Mouse (Mus musculus) heart, postnatal 14 days (tissue): ENCODE measurements around the gene Ropn1l. TPM values are rescaled to one million over a fixed set of nuclear protein-coding genes. Genes with fewer than 3 reads are reported as not detected.

Experiments used
- DNase-seq, 2 experiments: peaks; one replicate each; pipeline ENCODE4 v3.0.0; 2021 to 2022
- intact Hi-C: fragments of 180-260 bp; cut with DNase I; formaldehyde crosslinking; loops from one replicate; pipeline ENCODE4 v1.15.1; 2025
- total RNA-seq, 2 experiments: library from RNA; stranded (reverse); gene quantifications; 2 replicates each; pipeline ENCODE4 v1.2.3; 2021

Ropn1l gene
- total RNA-seq, 2 experiments from 2014 or later: 0.29 TPM; not detected in 1

DNA sequence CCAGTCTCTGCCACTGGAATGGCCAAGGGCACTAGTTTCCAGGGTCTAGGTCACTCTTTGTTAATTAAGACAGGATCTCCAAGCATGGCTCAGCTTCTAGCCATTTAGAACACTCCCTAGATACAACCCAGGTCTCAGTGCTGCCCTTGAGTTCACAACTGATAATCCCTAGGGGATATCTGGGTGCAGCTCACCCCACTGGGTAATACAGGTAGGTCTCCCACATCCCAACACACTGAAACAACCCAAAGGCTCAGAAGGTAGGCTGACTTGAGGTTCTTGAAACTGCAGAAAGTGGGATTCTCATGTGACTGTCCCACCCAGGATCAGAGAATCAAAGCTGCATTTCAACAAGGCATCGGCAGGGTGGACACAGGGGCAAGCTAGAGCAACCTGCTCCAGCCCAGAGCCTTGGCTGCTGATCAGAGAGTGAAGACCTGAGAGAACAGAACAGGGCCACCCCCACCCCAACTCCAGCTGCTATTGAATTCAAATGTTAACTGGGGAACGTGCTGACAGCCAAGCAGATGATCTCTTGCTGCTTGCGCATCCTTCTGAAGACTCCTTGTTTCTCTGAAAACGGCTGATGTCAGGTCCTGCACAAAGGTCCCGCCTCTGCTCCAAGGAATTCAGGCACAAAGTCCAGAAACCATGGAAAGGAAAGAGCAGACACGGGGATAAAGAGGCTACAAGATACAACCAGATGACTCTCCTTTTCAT is 39.2 kb downstream of the Ropn1l start:
- DNase-seq: no peak
- intact Hi-C loops: no loop called here

DNA sequence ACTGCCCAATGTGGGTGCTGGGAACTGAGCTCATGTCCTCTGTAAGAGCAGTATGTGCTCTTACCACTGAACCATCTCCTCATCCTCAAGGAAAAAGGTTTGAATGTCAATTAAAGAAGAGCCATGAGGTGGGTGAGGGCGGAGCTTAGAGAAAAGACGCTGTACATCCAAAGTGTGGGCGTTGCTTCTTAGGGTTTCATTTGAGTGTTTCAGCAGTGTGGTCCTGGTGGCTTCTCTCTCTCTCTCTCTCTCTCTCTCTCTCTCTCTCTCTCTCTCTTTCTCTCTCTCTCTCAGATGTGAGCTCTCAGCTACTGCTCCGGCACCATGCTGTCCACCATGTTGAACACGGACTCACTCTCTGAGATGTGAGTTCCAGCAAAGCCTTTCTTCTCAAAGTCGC is 39.9 kb downstream of the Ropn1l start:
- intact Hi-C loops: no loop called here
- no peak for DNase-seq

DNA sequence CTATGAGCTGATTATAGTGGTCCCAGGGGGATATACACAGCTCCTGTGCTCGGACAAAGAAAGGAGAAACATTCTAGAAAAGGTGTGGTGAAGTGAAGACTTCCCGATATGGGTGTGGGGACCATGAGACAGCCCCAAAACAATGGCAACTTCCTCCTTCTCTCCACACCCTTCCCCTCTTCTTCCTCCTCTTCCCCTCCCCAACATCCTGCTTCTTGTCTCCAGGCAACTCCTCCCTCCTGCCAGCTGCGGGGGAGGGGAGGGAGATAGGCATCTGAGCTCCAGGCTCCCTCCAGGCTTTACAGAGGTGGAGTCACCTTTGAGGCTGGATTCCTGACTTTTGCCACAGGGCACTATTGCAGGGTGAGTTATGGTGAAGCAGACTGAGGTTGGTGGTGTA is 40.6 kb downstream of the Ropn1l start:
- intact Hi-C loops: no loop called here
- peak in 1 of 2 experiments; percentile 44 for DNase-seq

DNA sequence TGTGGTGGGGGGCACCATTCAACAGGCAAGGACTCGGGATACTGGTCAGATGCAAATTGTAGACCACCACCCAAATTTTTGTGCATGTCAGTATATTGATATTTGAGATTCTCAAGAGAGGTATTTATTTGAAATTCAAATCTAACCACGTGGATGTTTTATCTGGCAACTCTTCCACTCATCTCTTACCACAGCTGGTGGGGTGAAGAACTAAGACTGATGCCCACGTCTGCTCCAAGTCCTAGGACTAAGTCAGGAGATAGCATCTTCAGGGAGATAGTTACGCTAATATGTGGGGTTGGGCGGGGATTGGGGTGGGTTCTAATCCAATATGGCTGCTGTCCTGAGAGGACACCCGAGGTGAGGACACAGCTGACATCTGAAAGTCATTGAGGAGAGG is 41.1 kb downstream of the Ropn1l start:
- intact Hi-C loops: no loop called here
- DNase-seq: no peak

DNA sequence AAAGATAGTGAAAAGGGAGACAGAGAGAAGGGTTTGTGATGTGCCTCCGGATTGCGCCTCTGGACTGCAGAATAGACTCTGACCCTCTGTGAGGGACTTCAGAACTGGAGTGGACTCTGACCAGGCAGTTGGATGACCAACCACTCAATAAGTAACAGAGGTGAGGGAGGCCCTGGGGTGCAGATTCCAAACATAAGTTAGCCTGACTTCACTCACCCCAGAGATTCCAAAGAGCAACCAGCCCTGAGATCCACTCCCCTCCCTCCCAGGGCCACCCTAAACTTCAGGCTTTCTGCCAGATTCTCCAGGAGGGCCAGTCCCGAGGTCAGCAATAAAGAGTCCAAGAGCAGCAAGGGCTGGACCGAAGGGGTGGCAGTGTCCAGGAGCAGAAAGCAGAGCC is 46.0 kb downstream of the Ropn1l start:
- intact Hi-C loops: no loop called here
- DNase-seq: no peak

DNA sequence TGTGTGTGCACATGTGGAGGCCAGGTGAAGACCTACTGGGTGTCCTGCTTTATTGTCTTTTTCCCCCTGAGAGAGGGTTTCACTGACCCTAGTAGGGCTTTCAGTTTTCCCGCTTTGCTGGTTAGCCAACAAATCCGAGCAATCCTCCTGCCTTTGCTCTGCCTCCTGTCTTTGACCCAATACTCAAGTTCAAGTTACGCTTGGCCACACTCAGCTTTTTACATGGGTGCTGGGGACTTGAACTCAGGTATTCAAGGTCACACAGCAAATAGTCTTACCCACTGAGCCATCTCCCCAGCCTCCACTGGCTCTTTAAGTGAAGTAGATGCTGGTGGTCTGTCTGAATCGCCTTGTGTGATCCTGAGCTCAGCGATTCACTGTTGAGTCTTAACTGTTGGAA is 46.7 kb downstream of the Ropn1l start:
- DNase-seq: no peak
- intact Hi-C loops: no loop called here

DNA sequence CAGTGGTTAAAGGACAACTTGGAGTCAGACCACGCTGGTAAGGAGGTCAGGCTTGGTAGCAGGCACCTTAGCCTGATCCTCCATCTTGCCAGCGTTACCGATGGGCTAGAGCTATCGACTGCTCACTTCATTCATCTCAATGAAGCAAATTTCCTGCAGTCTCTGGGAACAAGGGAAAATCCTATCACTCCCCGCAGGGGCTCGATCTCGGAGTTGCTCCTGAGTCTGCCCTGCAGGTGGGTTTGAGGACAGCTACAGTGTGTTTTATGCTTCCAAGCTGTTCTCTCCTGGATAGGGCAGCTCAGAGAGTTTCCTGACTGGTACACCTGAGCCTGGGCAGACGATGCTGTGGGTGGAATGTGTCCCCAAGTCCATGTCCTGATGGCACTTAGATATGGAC is 49.2 kb downstream of the Ropn1l start:
- intact Hi-C loops: no loop called here

DNA sequence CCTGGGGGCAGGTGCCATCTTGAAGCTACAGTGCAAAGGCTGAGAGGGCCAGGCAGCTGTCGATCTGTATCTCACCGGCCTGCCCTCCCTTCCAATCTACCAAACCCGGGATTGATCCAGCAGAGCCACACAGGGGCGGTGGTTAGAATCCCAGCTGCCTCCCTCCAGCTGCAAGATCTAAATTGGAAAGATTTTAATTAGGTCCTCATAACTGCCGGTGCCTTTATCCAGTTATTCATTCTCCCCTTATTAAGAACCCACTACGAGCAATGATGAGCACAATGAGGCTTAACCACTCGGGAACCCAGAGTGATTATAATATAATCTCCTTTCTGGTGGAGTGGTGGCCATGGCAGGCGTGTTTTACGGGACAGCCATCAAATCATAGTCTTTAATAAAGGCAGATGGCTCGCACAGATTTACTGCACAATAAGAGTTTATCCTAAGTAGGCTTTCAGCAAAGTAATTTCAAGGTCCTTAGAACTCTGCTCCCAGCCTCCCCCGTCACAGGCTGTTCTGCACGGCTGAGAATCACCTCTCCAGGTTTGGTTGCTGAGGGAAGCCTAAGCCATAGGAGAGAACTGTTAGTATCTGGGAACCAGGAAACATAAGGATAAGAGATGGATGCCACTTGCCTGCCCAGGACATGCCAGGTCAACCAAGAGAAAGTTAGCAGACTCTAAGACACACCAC is 51.2 kb downstream of the Ropn1l start:
- intact Hi-C loops: no loop called here
- no peak for DNase-seq

More for the DNA sequence above, 49.2 kb downstream of the Ropn1l start:
- no peak for DNase-seq

DNA sequence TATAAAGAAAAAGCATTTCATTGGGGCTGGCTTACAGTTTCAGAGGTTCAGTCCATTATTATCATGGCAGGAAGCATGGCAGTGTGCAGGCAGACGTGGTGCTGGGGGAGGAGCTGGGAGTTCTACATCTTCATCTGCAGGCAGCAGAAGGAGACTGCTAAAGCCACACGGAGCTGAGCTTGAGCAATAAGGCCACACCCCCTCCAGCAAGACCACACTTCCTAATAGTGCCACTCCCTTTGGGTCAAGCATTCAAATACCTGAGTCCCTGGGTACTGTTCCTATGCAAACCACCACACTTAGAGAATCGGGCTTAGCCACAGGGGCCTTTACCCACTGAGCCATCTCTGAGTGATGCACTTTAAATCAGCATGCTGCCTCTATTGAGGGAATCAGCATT is 52.6 kb downstream of the Ropn1l start:
- intact Hi-C loops: no loop called here
- DNase-seq: no peak

DNA sequence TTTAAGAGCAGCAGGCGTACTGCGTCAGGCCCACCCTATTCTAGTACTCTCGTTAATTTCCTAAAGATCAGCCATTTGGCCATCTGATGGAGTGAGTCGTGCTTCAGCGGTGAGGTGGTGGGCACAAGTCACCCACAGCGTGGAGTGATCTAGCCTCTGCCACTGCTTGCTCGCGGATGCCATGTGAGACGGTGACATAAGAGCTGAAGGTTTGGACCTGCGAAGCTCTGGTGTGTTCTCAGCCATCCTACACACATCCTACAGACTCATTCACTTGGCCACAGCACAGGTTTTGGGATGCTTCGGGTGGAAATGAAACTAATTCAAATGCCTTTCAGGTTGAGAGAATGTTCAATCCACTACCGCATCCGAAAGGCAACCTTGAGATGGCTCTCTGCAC is 54.8 kb downstream of the Ropn1l start:
- intact Hi-C loops: no loop called here
- no peak for DNase-seq

DNA sequence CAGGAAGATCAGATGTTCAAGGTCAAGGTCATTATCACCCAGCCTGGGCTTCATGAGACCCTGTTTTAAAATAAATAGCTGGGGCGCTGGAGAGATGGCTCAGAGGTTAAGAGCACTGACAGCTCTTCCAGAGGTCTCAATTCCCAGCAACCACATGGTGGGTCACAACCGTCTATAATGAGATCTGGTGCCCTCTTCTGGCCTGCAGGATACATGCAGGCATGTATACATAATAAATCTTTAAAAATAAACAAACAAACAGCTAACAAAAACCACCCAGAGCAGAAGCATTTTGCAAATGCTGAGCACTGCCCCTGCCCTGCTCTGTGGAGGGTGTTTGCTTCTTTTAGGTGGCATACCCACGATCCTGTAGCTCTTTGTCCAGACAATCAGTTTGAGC is 56.2 kb downstream of the Ropn1l start:
- no peak for DNase-seq
- intact Hi-C loops: no loop called here

DNA sequence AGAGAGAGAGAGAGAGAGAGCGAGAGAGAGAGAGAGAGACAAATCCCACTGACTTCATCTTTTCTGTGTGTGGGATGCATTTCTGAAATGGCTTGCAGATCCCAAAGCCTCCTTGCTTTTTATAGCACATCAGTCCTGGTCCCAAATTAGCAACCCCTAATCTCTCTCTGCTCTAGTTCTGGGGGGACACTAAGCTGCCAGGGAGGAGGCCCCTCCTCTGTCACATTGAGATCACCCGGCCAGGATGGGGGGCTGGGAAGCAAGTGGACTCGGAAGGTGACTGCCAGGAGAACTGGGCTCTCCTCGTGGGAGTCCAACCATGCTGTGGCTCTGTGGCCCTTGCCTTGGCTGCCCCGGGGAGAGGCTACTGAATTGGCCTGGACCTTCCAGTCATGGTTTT is 56.8 kb downstream of the Ropn1l start:
- DNase-seq: peak; percentile 57 to 59
- intact Hi-C loops: no loop called here

DNA sequence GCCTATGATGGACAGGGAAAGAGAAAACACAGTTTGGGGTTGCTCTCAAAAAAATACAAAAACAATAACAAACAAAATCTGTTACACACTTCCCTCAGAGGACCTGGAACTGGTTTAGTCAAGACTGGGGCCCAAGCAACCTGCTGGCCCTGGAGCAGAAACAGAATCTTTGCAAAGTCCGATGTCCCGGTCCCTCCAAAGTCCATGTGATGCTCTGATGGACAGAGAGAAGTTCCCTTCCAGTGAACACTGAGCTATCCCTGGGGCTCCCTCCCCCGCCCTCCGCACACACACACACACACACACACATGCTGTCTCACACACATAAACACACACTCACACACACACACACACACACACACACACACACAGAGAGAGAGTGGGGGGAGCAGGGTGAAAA is 57.6 kb downstream of the Ropn1l start:
- intact Hi-C loops: no loop called here
- no peak for DNase-seq

DNA sequence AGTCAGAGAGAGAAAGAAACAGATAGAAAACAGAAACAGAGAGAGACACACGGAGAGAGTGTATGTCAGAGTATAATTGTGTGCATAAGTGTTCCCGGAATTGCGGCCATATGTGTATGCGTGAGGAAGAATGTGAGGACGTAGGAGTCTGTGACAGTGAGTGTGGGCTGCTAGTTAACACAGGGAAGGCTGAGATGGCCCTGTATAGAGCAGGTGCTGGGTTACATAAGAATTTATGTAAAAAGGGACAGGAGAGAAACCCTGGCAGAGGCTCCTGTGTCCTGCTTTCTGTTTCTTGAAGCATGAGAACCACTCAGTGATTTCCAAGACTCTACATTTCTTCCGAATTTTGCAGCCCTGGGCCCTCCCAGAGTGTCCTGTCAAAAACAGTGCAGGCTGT is 60.1 kb downstream of the Ropn1l start:
- DNase-seq: no peak
- intact Hi-C loops: no loop called here

DNA sequence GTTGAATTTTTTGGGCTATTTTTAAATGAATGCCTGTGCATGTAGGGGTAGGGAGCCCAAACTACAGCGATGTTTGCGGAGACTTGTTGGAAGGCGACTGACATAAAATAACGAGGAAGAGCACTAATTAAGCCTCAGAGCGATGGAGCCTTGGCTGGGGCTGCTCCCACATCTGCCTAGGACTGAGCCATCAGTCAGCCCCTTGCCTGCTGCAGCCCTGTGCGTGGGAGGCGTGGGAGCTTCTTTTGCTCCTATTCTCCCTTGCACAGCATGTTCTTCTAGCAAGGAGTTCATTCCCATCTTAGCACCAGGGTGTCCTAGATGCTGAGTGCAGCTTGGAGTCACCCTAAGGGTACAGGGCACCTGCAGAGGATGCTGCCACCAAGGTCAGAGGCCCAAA is 60.8 kb downstream of the Ropn1l start:
- intact Hi-C loops: no loop called here
- no peak for DNase-seq

DNA sequence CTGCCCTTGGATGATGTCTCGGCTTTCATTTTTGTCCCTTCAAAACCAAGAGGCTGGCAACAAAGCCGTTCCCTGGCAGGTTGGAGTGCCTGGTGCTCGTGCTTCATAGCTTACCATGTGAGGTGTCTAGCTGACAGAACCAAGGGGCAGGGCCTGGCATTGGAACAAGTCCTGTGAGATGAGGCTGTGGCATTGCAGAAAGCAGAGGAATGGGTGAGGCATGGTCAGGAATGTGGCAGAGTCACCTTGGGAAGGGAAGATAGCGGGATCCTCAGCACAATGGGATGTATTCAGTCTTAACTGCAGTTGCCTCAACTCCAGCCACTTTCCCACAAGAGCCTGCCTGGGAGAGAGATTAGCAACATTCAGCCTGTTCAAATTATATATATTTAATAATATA is 61.4 kb downstream of the Ropn1l start:
- intact Hi-C loops: no loop called here
- DNase-seq: no peak

Other genes with a start within 250 kb of the Ropn1l start
- 10 to 100 TPM; 22.7 to 22.9 TPM for gene Dap, start 229.4 kb downstream of the Ropn1l start, total RNA-seq
- gene Ankrd33b, start 86.0 kb downstream of the Ropn1l start, total RNA-seq: 10 to 100 TPM; 21.8 TPM
- gene March6, start 77.3 kb upstream of the Ropn1l start, total RNA-seq: 100 to 1,000 TPM; 106 to 108 TPM
- 10 to 100 TPM; 25.6 to 26.5 TPM for gene Cmbl, start 111.7 kb upstream of the Ropn1l start, total RNA-seq
- gene Cct5, start 148.1 kb upstream of the Ropn1l start, total RNA-seq: 100 to 1,000 TPM; 144 to 154 TPM
- gene Fam173b, start 148.1 kb upstream of the Ropn1l start, total RNA-seq: 10 to 100 TPM; 17.1 to 19.9 TPM